Mouse (Mus musculus) CH12.LX (cell line): ENCODE measurements at regions not wholly inside any gene's neighbourhood (a gene's known extent, or its start where the extent isn't known, plus 50 kb on each side); places are given as distances from the start of the nearest gene placed in this dataset.

Experiments used
- CTCF ChIP-seq, 2 experiments: IDR thresholded peaks in 1 of 2; conservative IDR thresholded peaks in 1 of 2; 2 replicates each; pipeline ENCODE4 v1.5.1; 2011 to 2012; ENCODE audit warnings: low read depth in 2 of 2, low read length in 2 of 2, improper control_type of control experiment in 1 of 2, inconsistent platforms in 1 of 2, mild to moderate bottlenecking in 1 of 2, moderate library complexity in 1 of 2
- EP300 ChIP-seq: IDR thresholded peaks from 2 replicates; pipeline ENCODE4 v1.6.1; 2011; ENCODE audit warnings: low read length, improper control_type of control experiment
- JUND ChIP-seq: conservative IDR thresholded peaks from 2 replicates; pipeline ENCODE4 v1.6.1; 2011; ENCODE audit warnings: low read depth, low read length, improper control_type of control experiment
- MYC ChIP-seq: IDR thresholded peaks from 2 replicates; pipeline ENCODE4 v1.6.1; 2011; ENCODE audit warnings: low read depth, mild to moderate bottlenecking, improper control_type of control experiment, low read length
- POLR2A ChIP-seq: IDR thresholded peaks from 2 replicates; pipeline ENCODE4 v1.6.1; 2011; ENCODE audit warnings: low read depth, mild to moderate bottlenecking, improper control_type of control experiment, low read length
- RAD21 ChIP-seq: IDR thresholded peaks from 2 replicates; pipeline ENCODE4 v1.6.1; 2011; ENCODE audit warnings: low read depth, mild to moderate bottlenecking, low read length, improper control_type of control experiment, moderate library complexity
- USF1 ChIP-seq: IDR thresholded peaks from 2 replicates; pipeline ENCODE4 v1.6.1; 2014; ENCODE audit warnings: low read depth, mild to moderate bottlenecking, inconsistent platforms, low read length, improper control_type of control experiment

DNA sequence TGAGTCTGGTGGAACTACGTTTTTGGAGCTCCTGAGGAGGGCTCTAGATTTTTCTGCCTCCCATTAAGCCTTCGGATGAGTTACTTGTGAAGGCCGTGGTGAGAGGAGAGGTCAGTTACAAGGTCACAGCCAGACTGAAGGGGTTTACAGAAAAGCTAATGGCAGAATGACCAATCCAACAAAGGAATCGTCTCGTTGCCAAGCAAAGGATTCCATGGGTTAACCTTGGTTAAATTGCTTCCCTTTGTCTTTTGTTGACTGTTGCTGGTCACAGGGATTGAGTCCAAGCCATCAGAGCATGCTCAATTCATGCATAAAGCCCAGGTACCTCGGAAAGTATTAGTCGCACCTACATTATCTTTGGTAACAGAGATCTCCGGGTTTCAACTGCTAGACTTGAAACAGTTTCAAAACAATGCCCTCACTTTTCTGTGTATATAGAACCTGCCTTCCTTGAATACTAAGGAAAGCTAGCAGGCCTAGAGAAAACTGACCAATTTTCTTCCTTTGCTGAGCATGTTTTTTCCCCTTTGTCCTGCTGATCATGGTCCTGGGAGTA, 100.3 kb downstream of the Etaa1 start:
- no peak for TF ChIP-seq POLR2A
- peak; percentile 68 for TF ChIP-seq JUND
- TF ChIP-seq EP300, result no peak
- TF ChIP-seq RAD21, result no peak
- no peak for TF ChIP-seq CTCF (conservative IDR thresholded peaks at IDR 0.05 in 1 of 2, IDR thresholded peaks at IDR 0.05 in 1 of 2; ENCODE audit: low read depth in 2 of 2, low read length in 2 of 2)
- no peak for TF ChIP-seq USF1
- TF ChIP-seq MYC, result 0 out of 2 replicates have a peak, but pooled peaks have one; percentile 20
